Mouse (Mus musculus) midbrain, postnatal 0 days (tissue): Measurements from ENCODE around the gene Dlgap1. TPM values are rescaled to one million over a fixed set of nuclear protein-coding genes. Genes with fewer than 3 reads are reported as not detected.

Source experiments
- ATAC-seq: fragments of 200-750 bp; cut with Nextera tagmentation; 2 replicates; pipeline ENCODE4 v1.8.0; 2017; ENCODE audit warnings: moderate number of reproducible peaks, mild to moderate bottlenecking, moderate TSS enrichment, moderate library complexity; ENCODE audit not compliant: low FRiP score
- DNase-seq: peaks from one replicate; pipeline ENCODE4 v3.0.0-alpha.2; 2015; ENCODE audit warnings: low spot score
- H3K27ac ChIP-seq: fragments of 300-500 bp; sonication (generic); 2 replicates; pipeline ENCODE4 v1.5.1; 2014; ENCODE audit warnings: low read depth, mild to moderate bottlenecking, low read length, mixed read lengths
- H3K27me3 ChIP-seq: fragments of 300-500 bp; sonication (generic); 2 replicates; pipeline ENCODE4 v1.6.1; 2014; ENCODE audit warnings: low read length, control low read depth, mixed read lengths; ENCODE audit not compliant: insufficient read depth
- H3K36me3 ChIP-seq: fragments of 300-500 bp; sonication (generic); 2 replicates; pipeline ENCODE4 v1.6.1; 2014; ENCODE audit warnings: low read length, control low read depth, mixed read lengths; ENCODE audit not compliant: insufficient read depth
- H3K4me1 ChIP-seq: fragments of 300-500 bp; sonication (generic); 2 replicates; pipeline ENCODE4 v1.6.1; 2014; ENCODE audit warnings: mild to moderate bottlenecking, control low read depth, antibody characterized with exemption, low read length, mixed read lengths; ENCODE audit not compliant: insufficient read depth
- H3K4me2 ChIP-seq: fragments of 300-500 bp; sonication (generic); 2 replicates; pipeline ENCODE4 v1.6.1; 2014; ENCODE audit warnings: low read depth, mild to moderate bottlenecking, low read length, mixed read lengths; ENCODE audit not compliant: poor library complexity, severe bottlenecking
- H3K4me3 ChIP-seq: fragments of 300-500 bp; sonication (generic); 2 replicates; pipeline ENCODE4 v1.5.1; 2014; ENCODE audit warnings: low read depth, mild to moderate bottlenecking, low read length, moderate library complexity
- H3K9ac ChIP-seq: fragments of 300-500 bp; sonication (generic); replicated peaks from 2 replicates; pipeline ENCODE4 v1.6.1; 2014; ENCODE audit warnings: mild to moderate bottlenecking, low read length, moderate library complexity, mixed read lengths; ENCODE audit not compliant: poor library complexity, severe bottlenecking
- H3K9me3 ChIP-seq: fragments of 300-500 bp; sonication (generic); 2 replicates; pipeline ENCODE4 v1.6.1; 2016; ENCODE audit warnings: low read length, control low read depth
- CTCF ChIP-seq: IDR thresholded peaks from 2 replicates; pipeline ENCODE4 v1.5.1; 2016; ENCODE audit warnings: antibody characterized with exemption, mild to moderate bottlenecking
- WGBS: fragments of 180-500 bp; shearing (Covaris S2); extraction: QIAGEN DNeasy Blood & Tissue Kit; methylation state at CpG from one replicate; pipeline ENCODE4 v1.1.7; 2014; 5-methylcytosine and 5-hydroxymethylcytosine counted together
- polyA plus RNA-seq: library from polyadenylated mRNA; unstranded; fragments of >200 nt; fragmentation: Nextera tagmentation; extraction: Ambion mirVana; gene quantifications from 2 replicates; pipeline ENCODE4 v1.2.1, GENCODE M21; 2015
- total RNA-seq: library from RNA; depleted of rRNA; stranded (reverse); fragments of >200 nt; gene quantifications from 2 replicates; pipeline ENCODE4 v1.2.3, GENCODE M21; 2014

The Dlgap1 gene
- total and polyA plus RNA-seq, 2 experiments from 2014 or later, result 34.9 to 84.8 TPM

DNA sequence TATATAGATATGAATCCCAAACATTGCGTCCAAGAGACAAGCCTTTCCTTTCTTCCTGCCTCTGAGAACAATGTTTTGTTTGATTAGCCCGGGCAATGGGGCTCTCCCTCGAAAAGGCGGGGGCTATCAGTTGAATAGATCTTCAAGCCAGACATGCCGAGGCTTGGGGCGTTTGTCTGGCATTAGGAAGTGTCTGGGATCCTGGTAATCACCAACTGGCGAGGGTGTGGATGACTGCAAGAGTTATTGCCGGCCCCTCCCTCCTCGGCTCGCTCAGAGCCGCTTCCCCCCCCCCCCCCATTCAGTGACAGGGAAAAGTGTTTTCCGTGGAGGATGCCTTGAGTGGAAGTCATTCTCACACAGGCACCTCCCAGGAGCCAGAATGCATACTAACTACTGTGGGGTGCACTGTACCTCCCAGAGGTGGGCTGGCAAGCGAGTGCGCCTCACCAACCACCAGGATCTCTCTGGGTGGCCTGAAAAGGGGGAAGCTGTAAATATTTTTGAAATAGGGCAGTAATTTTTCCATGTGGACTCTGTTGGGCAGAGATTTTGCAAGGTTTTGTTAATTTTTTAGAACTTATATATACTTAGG lies 786.9 kb downstream of the Dlgap1 start:
- 12% methylated on average over 13 of the region's 14 CpGs for WGBS
- peak overlapping the region; percentile 49 for H3K4me2 ChIP-seq
- no peaks in the 10 kb centered on the region for H3K36me3 ChIP-seq
- no peaks in the 10 kb centered on the region for H3K4me1 ChIP-seq
- H3K9me3 ChIP-seq, result no peaks in the 10 kb centered on the region
- TF ChIP-seq CTCF, result no peak
- H3K4me3 ChIP-seq, result peak overlapping the region; percentile 18
- DNase-seq (no peak), ATAC-seq (no peak)
- H3K27ac ChIP-seq, result no peak overlapping the region
- no peak overlapping the region for H3K9ac ChIP-seq
- peaks cover 12% of the 10 kb centered on the region; the same call in 1 of the 2 replicates for H3K27me3 ChIP-seq

DNA sequence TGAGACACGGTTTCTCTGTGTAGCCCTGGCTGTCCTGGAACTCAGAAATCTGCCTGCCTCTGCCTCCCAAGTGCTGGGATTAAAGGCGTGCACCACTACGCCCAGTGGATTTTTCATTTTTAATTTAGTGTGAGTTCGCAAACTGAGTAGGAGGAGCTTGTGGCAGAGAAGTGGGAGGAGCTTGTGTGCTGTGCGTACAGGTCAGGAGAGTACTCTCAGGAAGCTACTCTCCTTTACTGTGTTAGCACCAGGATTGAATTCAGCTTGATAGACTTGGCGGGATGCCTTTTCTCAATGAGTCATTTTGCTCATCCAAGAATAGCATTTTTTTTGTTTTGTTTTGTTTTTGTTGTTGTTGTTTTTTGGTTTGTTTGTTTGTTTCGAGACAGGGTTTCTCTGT lies 793.1 kb downstream of the Dlgap1 start:
- no peak for TF ChIP-seq CTCF
- WGBS, result 96% methylated on average over 7 of the region's 7 CpGs
- H3K36me3 ChIP-seq, result no peaks in the 10 kb centered on the region
- no peak overlapping the region for H3K4me2 ChIP-seq
- no peak overlapping the region for H3K27ac ChIP-seq
- DNase-seq, result no peak
- H3K4me3 ChIP-seq, result no peak overlapping the region
- no peaks in the 10 kb centered on the region for H3K4me1 ChIP-seq
- no peaks in the 10 kb centered on the region for H3K27me3 ChIP-seq
- no peaks in the 10 kb centered on the region for H3K9me3 ChIP-seq
- no peak for ATAC-seq
- no peak overlapping the region for H3K9ac ChIP-seq

GRCm38 (mm10) chr17:70762634-70763033 lies 793.8 kb downstream of the Dlgap1 start:
- H3K27ac ChIP-seq, result no peak overlapping the region
- no peak overlapping the region for H3K9ac ChIP-seq
- H3K36me3 ChIP-seq, result no peaks in the 10 kb centered on the region
- no peak overlapping the region for H3K4me3 ChIP-seq
- H3K4me1 ChIP-seq, result no peaks in the 10 kb centered on the region
- no peaks in the 10 kb centered on the region for H3K9me3 ChIP-seq
- 84% methylated on average over 10 of the region's 10 CpGs for WGBS
- no peak for TF ChIP-seq CTCF
- H3K27me3 ChIP-seq, result no peaks in the 10 kb centered on the region
- H3K4me2 ChIP-seq, result no peak overlapping the region
- no peak for DNase-seq
- ATAC-seq, result no peak

- H3K9ac ChIP-seq, result no peak overlapping the region
- H3K4me1 ChIP-seq, result no peaks in the 10 kb centered on the region
- no peaks in the 10 kb centered on the region for H3K27me3 ChIP-seq
- ATAC-seq (no peak), DNase-seq (no peak)
- no peak overlapping the region for H3K27ac ChIP-seq
- H3K4me2 ChIP-seq, result no peak overlapping the region
- H3K36me3 ChIP-seq, result no peaks in the 10 kb centered on the region
- no peak for TF ChIP-seq CTCF
- H3K4me3 ChIP-seq, result no peak overlapping the region
- no peaks in the 10 kb centered on the region for H3K9me3 ChIP-seq
- WGBS, result 96% methylated on average over 9 of the region's 9 CpGs
Measured at GRCm38 (mm10) chr17:70765337-70765736, 796.5 kb downstream of the Dlgap1 start.

GRCm38 (mm10) chr17:70765976-70766375 lies 797.1 kb downstream of the Dlgap1 start:
- no peaks in the 10 kb centered on the region for H3K36me3 ChIP-seq
- no peak overlapping the region for H3K4me3 ChIP-seq
- no peak overlapping the region for H3K9ac ChIP-seq
- no peaks in the 10 kb centered on the region for H3K4me1 ChIP-seq
- no peaks in the 10 kb centered on the region for H3K27me3 ChIP-seq
- no peak for ATAC-seq
- no peak for TF ChIP-seq CTCF
- H3K9me3 ChIP-seq, result no peaks in the 10 kb centered on the region
- H3K4me2 ChIP-seq, result no peak overlapping the region
- no peak for DNase-seq
- H3K27ac ChIP-seq, result no peak overlapping the region
- WGBS, result 89% methylated on average over 18 of the region's 18 CpGs

- no peak for DNase-seq
- 16% methylated on average over 10 of the region's 10 CpGs for WGBS
- H3K4me1 ChIP-seq, result no peaks in the 10 kb centered on the region
- H3K27ac ChIP-seq, result no peak overlapping the region
- H3K36me3 ChIP-seq, result no peaks in the 10 kb centered on the region; the same call in 1 of the 2 replicates
- H3K9me3 ChIP-seq, result no peaks in the 10 kb centered on the region
- no peak overlapping the region for H3K9ac ChIP-seq
- ATAC-seq, result no peak
- no peak overlapping the region for H3K4me3 ChIP-seq
- no peak for TF ChIP-seq CTCF
- no peak overlapping the region for H3K4me2 ChIP-seq
- H3K27me3 ChIP-seq, result no peaks in the 10 kb centered on the region
Measured at GRCm38 (mm10) chr17:70772120-70772899, 803.4 kb downstream of the Dlgap1 start.
